Mouse (Mus musculus): ENCODE measurements around the gene Gnat2. TPM values are rescaled to one million over a fixed set of nuclear protein-coding genes. Genes with fewer than 3 reads are reported as not detected.
A peak's percentile ranks its signal among the peaks of the same experiment; 100 is the strongest.

Gene Gnat2
- polyA plus RNA-seq, 1 experiment = 2.1 TPM

- 64% methylated on average over 5 of the region's 5 CpGs for WGBS
- DNase-seq (ENCODE audit: low read depth, low spot score) = no peak
Measured at GRCm38 (mm10) chr3:108111320-108111719, 18.7 kb downstream of the Gnat2 start.

- peak; percentile 59 for DNase-seq (ENCODE audit: low read depth, low spot score)
- WGBS = 31% methylated on average over 7 of the region's 7 CpGs
Measured at GRCm38 (mm10) chr3:108112246-108112645, 19.7 kb downstream of the Gnat2 start.

GRCm38 (mm10) chr3:108112666-108113065 lies 20.1 kb downstream of the Gnat2 start:
- no peak for DNase-seq (ENCODE audit: low read depth, low spot score)
- WGBS = 38% methylated on average over 4 of the region's 4 CpGs

GRCm38 (mm10) chr3:108113591-108114289 lies 21.2 kb downstream of the Gnat2 start:
- DNase-seq (ENCODE audit: low read depth, low spot score) = peak; percentile 71
- WGBS = 28% methylated on average over 7 of the region's 7 CpGs

- DNase-seq (ENCODE audit: low read depth, low spot score) = no peak
Measured at GRCm38 (mm10) chr3:108117465-108117864, 24.9 kb downstream of the Gnat2 start.

GRCm38 (mm10) chr3:108121101-108121500 lies 28.5 kb downstream of the Gnat2 start:
- no peak for DNase-seq (ENCODE audit: low read depth, low spot score)
- WGBS = 79% methylated on average over 3 of the region's 3 CpGs

More at GRCm38 (mm10) chr3:108117465-108117864, 24.9 kb downstream of the Gnat2 start:
- WGBS = 83% methylated on average over 6 of the region's 6 CpGs

- WGBS = 42% methylated on average over 5 of the region's 5 CpGs
- no peak for DNase-seq (ENCODE audit: low read depth, low spot score)
Measured at GRCm38 (mm10) chr3:108123242-108123641, 30.7 kb downstream of the Gnat2 start.

- 15% methylated on average over 1 of the region's 1 CpGs for WGBS
- DNase-seq (ENCODE audit: low read depth, low spot score) = no peak
Measured at GRCm38 (mm10) chr3:108124131-108124530, 31.5 kb downstream of the Gnat2 start.

- WGBS = 52% methylated on average over 3 of the region's 3 CpGs
- no peak for DNase-seq (ENCODE audit: low read depth, low spot score)
Measured at GRCm38 (mm10) chr3:108126327-108126726, 33.7 kb downstream of the Gnat2 start.

- 77% methylated on average over 5 of the region's 5 CpGs for WGBS
- no peak for DNase-seq (ENCODE audit: low read depth, low spot score)
Measured at GRCm38 (mm10) chr3:108128520-108128919, 35.9 kb downstream of the Gnat2 start.

GRCm38 (mm10) chr3:108129367-108129766 lies 36.8 kb downstream of the Gnat2 start:
- 73% methylated on average over 4 of the region's 4 CpGs for WGBS
- DNase-seq (ENCODE audit: low read depth, low spot score) = no peak

- 58% methylated on average over 4 of the region's 4 CpGs for WGBS
Measured at GRCm38 (mm10) chr3:108129804-108130203, 37.2 kb downstream of the Gnat2 start.

GRCm38 (mm10) chr3:108131216-108131615 lies 38.6 kb downstream of the Gnat2 start:
- WGBS = 41% methylated on average over 5 of the region's 5 CpGs

More at GRCm38 (mm10) chr3:108129804-108130203, 37.2 kb downstream of the Gnat2 start:
- no peak for DNase-seq (ENCODE audit: low read depth, low spot score)

GRCm38 (mm10) chr3:108131821-108132220 lies 39.2 kb downstream of the Gnat2 start:
- DNase-seq (ENCODE audit: low read depth, low spot score) = no peak
- WGBS = 24% methylated on average over 1 of the region's 1 CpGs

More at GRCm38 (mm10) chr3:108131216-108131615, 38.6 kb downstream of the Gnat2 start:
- DNase-seq (ENCODE audit: low read depth, low spot score) = no peak

GRCm38 (mm10) chr3:108132484-108132883 lies 39.9 kb downstream of the Gnat2 start:
- WGBS = 65% methylated on average over 1 of the region's 1 CpGs
- DNase-seq (ENCODE audit: low read depth, low spot score) = no peak

GRCm38 (mm10) chr3:108134701-108135100 lies 42.1 kb downstream of the Gnat2 start:
- 77% methylated on average over 11 of the region's 11 CpGs for WGBS
- no peak for DNase-seq (ENCODE audit: low read depth, low spot score)

- WGBS = 25% methylated on average over 1 of the region's 1 CpGs
- no peak for DNase-seq (ENCODE audit: low read depth, low spot score)
Measured at GRCm38 (mm10) chr3:108139113-108139512, 46.5 kb downstream of the Gnat2 start.

GRCm38 (mm10) chr3:108140786-108141185 lies 48.2 kb downstream of the Gnat2 start:
- 60% methylated on average over 4 of the region's 4 CpGs for WGBS
- DNase-seq (ENCODE audit: low read depth, low spot score) = no peak

GRCm38 (mm10) chr3:108145534-108146445 lies 53.2 kb downstream of the Gnat2 start, which contains the start of gene Gnai3:
TSS of gene Gnai3 (minus strand) at chr3:108146146.
- WGBS = under 1% methylated on average over 63 of the region's 63 CpGs

GRCm38 (mm10) chr3:108146671-108147070 lies 54.1 kb downstream of the Gnat2 start:
- no peak for DNase-seq (ENCODE audit: low read depth, low spot score)
- WGBS = 41% methylated on average over 5 of the region's 5 CpGs

More at GRCm38 (mm10) chr3:108145534-108146445, 53.2 kb downstream of the Gnat2 start, which contains the start of gene Gnai3:
- DNase-seq (ENCODE audit: low read depth, low spot score) = peak; percentile 81
